In the genomic region with DNA sequence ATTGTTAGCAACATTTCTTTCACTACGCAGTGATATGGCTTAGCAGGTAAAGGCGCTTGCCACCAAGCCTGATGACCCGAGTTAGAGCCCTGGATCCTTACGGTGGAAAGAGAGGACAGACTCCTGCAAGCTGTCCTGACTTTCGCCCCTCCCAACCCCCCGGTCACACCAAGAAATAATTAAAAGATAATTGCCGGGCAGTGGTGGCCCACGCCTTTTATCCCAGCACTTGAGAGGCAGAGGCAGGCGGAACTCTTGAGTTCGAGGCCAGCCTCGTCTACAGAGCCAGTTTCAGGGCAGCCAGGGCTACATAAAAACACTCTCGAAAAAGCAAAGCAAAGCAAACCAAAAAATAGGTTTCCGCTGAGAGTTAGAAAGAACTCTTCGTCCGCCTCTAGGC, we compare ENCODE assay signal across 8 mouse cellular contexts. TPM values are rescaled to one million over a fixed set of nuclear protein-coding genes. Genes with fewer than 3 reads are reported as not detected.
A peak's percentile ranks its signal among the peaks of the same experiment; 100 is the strongest.
DNase-seq lines count a peak whose midpoint lies in the region; ATAC-seq lines count a peak whose summit lies in the region.

No protein-coding gene starts in this region.

- peak overlapping the region; percentile 74 for H3K4me3 ChIP-seq in kidney, embryonic 15.5 days (replicated peaks)
- H3K4me3 ChIP-seq in brown adipose tissue, adult 24 weeks (ENCODE audit: insufficient read depth, low read depth, low read length): peak overlapping the region; percentile 88
- peak overlapping the region; percentile 67 for H3K4me3 ChIP-seq in hindbrain, embryonic 15.5 days
- peak overlapping the region; percentile 65 for H3K4me3 ChIP-seq in midbrain, embryonic 14.5 days (replicated peaks; ENCODE audit: low read depth, low read length)

- no peaks in the 10 kb centered on the region for H3K9me3 ChIP-seq in kidney, embryonic 15.5 days (replicated peaks)
- no peaks in the 10 kb centered on the region for H3K9me3 ChIP-seq in hindbrain, embryonic 15.5 days
- H3K9me3 ChIP-seq in midbrain, embryonic 14.5 days (ENCODE audit: control insufficient read depth, low read length): no peaks in the 10 kb centered on the region

- H3K27ac ChIP-seq in kidney, embryonic 15.5 days: peak overlapping the region; percentile 89
- peak overlapping the region; percentile 64 for H3K27ac ChIP-seq in brown adipose tissue, adult 24 weeks (replicated peaks; ENCODE audit: low read depth, low read length)
- H3K27ac ChIP-seq in hindbrain, embryonic 15.5 days (replicated peaks): peak overlapping the region; percentile 77
- H3K27ac ChIP-seq in midbrain, embryonic 14.5 days (replicated peaks; ENCODE audit: low read depth, low read length): peak overlapping the region; percentile 52; the same call in 1 of the 2 replicates

- peak overlapping the region; percentile 82 for H3K9ac ChIP-seq in kidney, embryonic 15.5 days
- peak overlapping the region; percentile 74 for H3K9ac ChIP-seq in hindbrain, embryonic 15.5 days
- peak overlapping the region; percentile 78 for H3K9ac ChIP-seq in midbrain, embryonic 14.5 days (replicated peaks; ENCODE audit: low read length)

- peak overlapping the region; percentile 69 for H3K4me2 ChIP-seq in kidney, embryonic 15.5 days
- H3K4me2 ChIP-seq in hindbrain, embryonic 15.5 days: peak overlapping the region; percentile 80
- H3K4me2 ChIP-seq in midbrain, embryonic 14.5 days (ENCODE audit: low read length): peak overlapping the region; percentile 86

- no peaks in the 10 kb centered on the region for H3K27me3 ChIP-seq in kidney, embryonic 15.5 days
- H3K27me3 ChIP-seq in hindbrain, embryonic 15.5 days: no peaks in the 10 kb centered on the region
- H3K27me3 ChIP-seq in midbrain, embryonic 14.5 days (ENCODE audit: control insufficient read depth, insufficient read depth, low read length): no peaks in the 10 kb centered on the region

- H3K4me1 ChIP-seq in kidney, embryonic 15.5 days: peaks cover 17% of the 10 kb centered on the region
- H3K4me1 ChIP-seq in brown adipose tissue, adult 24 weeks (ENCODE audit: control insufficient read depth, insufficient read depth, insufficient read length, low read length): no peaks in the 10 kb centered on the region
- H3K4me1 ChIP-seq in hindbrain, embryonic 15.5 days (replicated peaks): peaks cover 17% of the 10 kb centered on the region
- peaks cover 13% of the 10 kb centered on the region for H3K4me1 ChIP-seq in midbrain, embryonic 14.5 days (ENCODE audit: control insufficient read depth, insufficient read depth, low read length)

- peak; percentile 37 for ATAC-seq in kidney, embryonic 15.5 days (replicated peaks; ENCODE audit: low FRiP score)
- peak; percentile 44; the same call in 1 of the 2 replicates for ATAC-seq in hindbrain, embryonic 15.5 days (ENCODE audit: low FRiP score, low read depth)
- ATAC-seq in midbrain, embryonic 14.5 days (ENCODE audit: low FRiP score, low TSS enrichment): no peak

- H3K36me3 ChIP-seq in kidney, embryonic 15.5 days: peaks cover 41% of the 10 kb centered on the region
- peaks cover 20% of the 10 kb centered on the region for H3K36me3 ChIP-seq in hindbrain, embryonic 15.5 days
- H3K36me3 ChIP-seq in midbrain, embryonic 14.5 days (ENCODE audit: control insufficient read depth, insufficient read depth, low read length): peaks cover 27% of the 10 kb centered on the region

- WGBS in kidney, embryonic 15.5 days: 6% methylated on average over 15 of the region's 15 CpGs
- 6% methylated on average over 15 of the region's 15 CpGs for WGBS in hindbrain, embryonic 15.5 days
- WGBS in midbrain, embryonic 14.5 days: 10% methylated on average over 15 of the region's 15 CpGs

- no peak for DNase-seq in kidney, adult 11 months
- no peak for DNase-seq in midbrain, embryonic 14.5 days
- no peak for DNase-seq in natural killer cell, adult 2 months (ENCODE audit: low spot score in 2 of 2)
- no peak for DNase-seq in adrenal gland, adult (ENCODE audit: inconsistent age in 2 of 2, low spot score in 1 of 2)
- no peak for DNase-seq in embryo, embryonic 9.5 days (ENCODE audit: extremely low spot score)

RNA-seq across cellular contexts. Expression of gene Mrps21, which starts 0.3 kb away (rescaled TPM):
- polyA plus RNA-seq in kidney, embryonic 15.5 days (2015; fragmentation: Nextera tagmentation; extraction: Ambion mirVana): 404 and 412 TPM in 2 replicates
- 576 and 634 TPM in 2 replicates for polyA plus RNA-seq in brown adipose tissue, adult 24 weeks (2012; ENCODE audit: insufficient read depth, insufficient read length, missing spikeins)
- 277 and 287 TPM in 2 replicates for polyA plus RNA-seq in hindbrain, embryonic 15.5 days (2015; fragmentation: Nextera tagmentation; extraction: Ambion mirVana)
- polyA plus RNA-seq in midbrain, embryonic 14.5 days (2014; fragmentation: Nextera tagmentation; extraction: Ambion mirVana): 271 and 314 TPM in 2 replicates

RNA-seq across cellular contexts. Expression of gene Ciart, which starts 11.1 kb away (rescaled TPM):
- 5.9 and 6.6 TPM in 2 replicates for polyA plus RNA-seq in kidney, embryonic 15.5 days (2015; fragmentation: Nextera tagmentation; extraction: Ambion mirVana)
- 1.5 and 3.4 TPM in 2 replicates for polyA plus RNA-seq in brown adipose tissue, adult 24 weeks (2012; ENCODE audit: insufficient read depth, insufficient read length, missing spikeins)
- 4.9 and 5.2 TPM in 2 replicates for polyA plus RNA-seq in hindbrain, embryonic 15.5 days (2015; fragmentation: Nextera tagmentation; extraction: Ambion mirVana)
- 3.1 and 3.9 TPM in 2 replicates for polyA plus RNA-seq in midbrain, embryonic 14.5 days (2014; fragmentation: Nextera tagmentation; extraction: Ambion mirVana)

RNA-seq across cellular contexts. Expression of gene Prpf3, which starts 15.3 kb away (rescaled TPM):
- polyA plus RNA-seq in kidney, embryonic 15.5 days (2015; fragmentation: Nextera tagmentation; extraction: Ambion mirVana): 49.7 and 52.3 TPM in 2 replicates
- polyA plus RNA-seq in brown adipose tissue, adult 24 weeks (2012; ENCODE audit: insufficient read depth, insufficient read length, missing spikeins): 14.2 and 30.0 TPM in 2 replicates
- 32.5 and 34.6 TPM in 2 replicates for polyA plus RNA-seq in hindbrain, embryonic 15.5 days (2015; fragmentation: Nextera tagmentation; extraction: Ambion mirVana)
- 34.0 and 44.1 TPM in 2 replicates for polyA plus RNA-seq in midbrain, embryonic 14.5 days (2014; fragmentation: Nextera tagmentation; extraction: Ambion mirVana)

RNA-seq across cellular contexts. Expression of gene BC028528, which starts 20.8 kb away (rescaled TPM):
- 38.0 and 42.3 TPM in 2 replicates for polyA plus RNA-seq in kidney, embryonic 15.5 days (2015; fragmentation: Nextera tagmentation; extraction: Ambion mirVana)
- polyA plus RNA-seq in brown adipose tissue, adult 24 weeks (2012; ENCODE audit: insufficient read depth, insufficient read length, missing spikeins): 71.8 and 150 TPM in 2 replicates
- 19.8 and 22.8 TPM in 2 replicates for polyA plus RNA-seq in hindbrain, embryonic 15.5 days (2015; fragmentation: Nextera tagmentation; extraction: Ambion mirVana)
- polyA plus RNA-seq in midbrain, embryonic 14.5 days (2014; fragmentation: Nextera tagmentation; extraction: Ambion mirVana): 11.1 and 14.9 TPM in 2 replicates

RNA-seq across cellular contexts. Expression of gene Aph1a, which starts 22.8 kb away (rescaled TPM):
- 37.4 and 40.8 TPM in 2 replicates for polyA plus RNA-seq in kidney, embryonic 15.5 days (2015; fragmentation: Nextera tagmentation; extraction: Ambion mirVana)
- polyA plus RNA-seq in brown adipose tissue, adult 24 weeks (2012; ENCODE audit: insufficient read depth, insufficient read length, missing spikeins): 75.1 and 82.8 TPM in 2 replicates
- polyA plus RNA-seq in hindbrain, embryonic 15.5 days (2015; fragmentation: Nextera tagmentation; extraction: Ambion mirVana): 34.9 and 36.4 TPM in 2 replicates
- polyA plus RNA-seq in midbrain, embryonic 14.5 days (2014; fragmentation: Nextera tagmentation; extraction: Ambion mirVana): 34.7 and 68.9 TPM in 2 replicates
